34 mouse cellular contexts compared by ENCODE assay signal in the genomic region with DNA sequence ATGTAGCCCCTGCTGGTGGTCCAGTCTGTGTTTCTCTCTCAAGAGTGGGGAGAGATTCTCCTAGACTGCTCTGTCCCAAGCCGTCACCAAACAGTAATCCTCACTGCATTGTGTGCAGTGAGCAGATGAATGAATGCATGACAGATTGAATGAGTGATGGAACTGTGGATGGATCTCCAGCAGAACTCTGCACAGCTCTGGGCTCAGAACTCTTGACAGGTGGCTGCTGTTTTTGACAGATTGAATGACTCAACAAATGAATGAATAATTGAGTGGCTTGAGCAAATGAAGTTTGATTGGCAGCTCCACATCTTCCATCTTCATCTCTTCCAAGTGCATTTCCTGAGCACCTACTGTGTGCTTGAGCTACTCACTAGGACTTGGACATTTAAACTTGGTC. TPM values are rescaled to one million over a fixed set of nuclear protein-coding genes. Genes with fewer than 3 reads are reported as not detected.
"Had no signal": no experiment of that assay in that cellular context is flagged by ENCODE, and none has a peak within 500 bp of the region (broad histone marks: within the 10 kb centered on the region; RNA-seq: fewer than 3 reads in every experiment).

No protein-coding gene starts in this region.

- H3K27ac ChIP-seq: heart, adult 2 months; heart, embryonic 10.5 days; heart, embryonic 13.5 days; heart, embryonic 15.5 days; hindbrain, embryonic 10.5 days; hindbrain, embryonic 12.5 days; hindbrain, embryonic 13.5 days; hindbrain, embryonic 14.5 days; hindbrain, embryonic 15.5 days; hindbrain, postnatal 0 days; intestine, embryonic 15.5 days; kidney, postnatal 0 days had no signal

- DNase-seq: heart, adult 2 months; heart, postnatal 10 days; heart, postnatal 14 days; heart, postnatal 36 days; heart, postnatal 4 days; kidney, adult 11 months; kidney, adult 18-20 months; kidney, adult 2 months; kidney, adult 8-10 months; kidney, adult 9 months; kidney, postnatal 10 days; kidney, postnatal 14 days; kidney, postnatal 25 days; kidney, postnatal 36 days; kidney, postnatal 4 days; layer of hippocampus, adult 9-11 months had no signal

- H3K27me3 ChIP-seq: hindbrain, embryonic 13.5 days; hindbrain, embryonic 15.5 days; intestine, embryonic 15.5 days had no signal

- H3K4me2 ChIP-seq: heart, embryonic 11.5 days; heart, embryonic 12.5 days; heart, embryonic 13.5 days; heart, embryonic 15.5 days; hindbrain, embryonic 12.5 days; hindbrain, embryonic 13.5 days; hindbrain, embryonic 14.5 days; hindbrain, embryonic 15.5 days; intestine, embryonic 15.5 days had no signal

- H3K4me3 ChIP-seq: heart, adult 2 months; heart, embryonic 10.5 days; heart, embryonic 12.5 days; heart, embryonic 13.5 days; heart, embryonic 15.5 days; hindbrain, embryonic 10.5 days; hindbrain, embryonic 12.5 days; hindbrain, embryonic 13.5 days; hindbrain, embryonic 15.5 days; intestine, embryonic 15.5 days had no signal

- H3K4me1 ChIP-seq: heart, embryonic 12.5 days; heart, embryonic 13.5 days; heart, embryonic 15.5 days; hindbrain, embryonic 12.5 days; hindbrain, embryonic 13.5 days; hindbrain, embryonic 15.5 days; intestine, embryonic 15.5 days had no signal

- H3K9ac ChIP-seq: heart, embryonic 12.5 days; heart, embryonic 13.5 days; heart, embryonic 15.5 days; hindbrain, embryonic 12.5 days; hindbrain, embryonic 13.5 days; hindbrain, embryonic 14.5 days; hindbrain, embryonic 15.5 days; intestine, embryonic 15.5 days had no signal

- H3K36me3 ChIP-seq: heart, embryonic 10.5 days; heart, embryonic 12.5 days; heart, embryonic 13.5 days; heart, embryonic 15.5 days; intestine, embryonic 15.5 days had no signal

- ATAC-seq: hindbrain, embryonic 16.5 days; hindbrain, postnatal 0 days; inflammation-experienced regulatory T-cells, adult 6 months; intestine, embryonic 15.5 days; intestine, embryonic 16.5 days; intestine, postnatal 0 days had no signal

- H3K9me3 ChIP-seq: heart, embryonic 10.5 days; heart, embryonic 12.5 days; heart, embryonic 13.5 days; heart, embryonic 15.5 days; hindbrain, embryonic 10.5 days; hindbrain, embryonic 12.5 days; hindbrain, embryonic 13.5 days; hindbrain, embryonic 15.5 days; intestine, embryonic 15.5 days had no signal

RNA-seq across cellular contexts. Expression of a gene that starts 12.2 kb away (rescaled TPM):
- total RNA-seq: hematopoietic stem cell, adult 5-6 weeks had no signal
